Mouse (Mus musculus): Measurements from ENCODE around the gene D630003M21Rik. TPM values are rescaled to one million over a fixed set of nuclear protein-coding genes. Genes with fewer than 3 reads are reported as not detected.

D630003M21Rik gene
- total RNA-seq, 2 experiments from 2014 or later = 4.1 to 4.4 TPM

- no peak for TF ChIP-seq CTCF (conservative IDR thresholded peaks at IDR 0.05)
- no peak for DNase-seq (ENCODE audit: low spot score in 2 of 2)
- Histone ChIP-seq H3K4me3 (peak overlapping the region; percentile 24; the same call in 1 of the 2 replicates), H3K27ac (no peak overlapping the region)
These were observed 49.5 kb downstream of the D630003M21Rik start for GRCm38 (mm10) chr2:158179370-158180111.

DNA sequence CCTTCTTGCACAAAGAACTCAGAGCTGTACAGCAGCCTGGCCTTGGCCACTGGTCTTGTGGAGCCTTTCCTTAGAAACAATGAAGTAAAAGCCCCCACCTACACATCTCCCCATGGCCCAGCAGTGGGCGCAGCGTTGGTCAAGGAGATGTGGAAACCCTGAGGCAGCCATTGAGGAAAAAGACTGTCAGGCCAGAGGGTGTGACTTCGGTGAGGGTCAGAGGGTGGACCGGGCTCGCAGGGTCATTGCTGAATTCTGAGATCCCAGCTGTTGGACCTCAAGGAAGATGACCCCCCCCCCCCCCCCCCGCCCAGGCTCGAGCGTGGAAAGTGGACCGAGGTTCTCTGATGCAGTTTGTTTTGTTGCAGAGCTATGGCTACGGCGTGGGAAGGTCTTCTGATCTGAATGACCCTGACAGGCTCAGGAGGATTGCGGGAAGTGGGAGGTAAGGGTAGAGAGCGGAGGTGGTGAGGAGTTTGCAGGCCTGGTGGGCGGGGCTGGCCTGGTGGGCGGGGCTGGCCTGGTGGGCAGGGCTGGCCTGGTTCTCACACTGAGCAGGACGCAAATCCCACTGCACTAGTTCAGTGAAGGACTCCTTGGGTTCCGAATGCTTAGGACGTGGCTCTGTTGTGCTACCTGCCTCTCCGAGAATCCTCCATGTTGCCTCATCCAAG, 50.2 kb downstream of the D630003M21Rik start:
- no peak for TF ChIP-seq CTCF (conservative IDR thresholded peaks at IDR 0.05)
- Histone ChIP-seq H3K27ac (no peak overlapping the region), H3K4me3 (peak overlapping the region; percentile 24; the same call in 1 of the 2 replicates)
- DNase-seq (ENCODE audit: low spot score in 2 of 2) = no peak

DNA sequence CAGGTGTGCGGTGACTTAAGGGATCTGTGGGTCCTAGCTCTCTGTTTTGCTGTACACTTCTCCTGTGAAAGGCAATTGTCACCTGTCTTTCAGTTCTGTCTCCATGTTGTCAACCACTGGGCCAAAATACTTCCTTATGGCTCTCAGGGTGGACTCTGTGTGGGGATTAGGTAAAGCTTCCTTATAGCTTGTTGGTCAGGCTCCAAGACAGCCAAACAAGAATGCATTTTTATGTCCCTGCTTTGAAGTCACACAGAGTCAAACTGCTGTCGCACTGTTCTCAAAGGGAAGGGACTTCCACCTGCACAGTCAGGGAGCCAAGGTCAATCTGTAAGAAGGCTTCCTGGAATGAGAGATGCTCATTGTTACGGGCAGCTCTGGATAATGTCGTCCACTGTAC, 50.9 kb downstream of the D630003M21Rik start:
- Histone ChIP-seq H3K27ac (no peak overlapping the region), H3K4me3 (no peak overlapping the region)
- TF ChIP-seq CTCF (conservative IDR thresholded peaks at IDR 0.05) = no peak
- no peak for DNase-seq (ENCODE audit: low spot score in 2 of 2)

- Histone ChIP-seq H3K4me3 (no peak overlapping the region), H3K27ac (no peak overlapping the region)
- no peak for DNase-seq (ENCODE audit: low spot score in 2 of 2)
- no peak for TF ChIP-seq CTCF (conservative IDR thresholded peaks at IDR 0.05)
These were observed 51.4 kb downstream of the D630003M21Rik start for GRCm38 (mm10) chr2:158177574-158177973.

DNA sequence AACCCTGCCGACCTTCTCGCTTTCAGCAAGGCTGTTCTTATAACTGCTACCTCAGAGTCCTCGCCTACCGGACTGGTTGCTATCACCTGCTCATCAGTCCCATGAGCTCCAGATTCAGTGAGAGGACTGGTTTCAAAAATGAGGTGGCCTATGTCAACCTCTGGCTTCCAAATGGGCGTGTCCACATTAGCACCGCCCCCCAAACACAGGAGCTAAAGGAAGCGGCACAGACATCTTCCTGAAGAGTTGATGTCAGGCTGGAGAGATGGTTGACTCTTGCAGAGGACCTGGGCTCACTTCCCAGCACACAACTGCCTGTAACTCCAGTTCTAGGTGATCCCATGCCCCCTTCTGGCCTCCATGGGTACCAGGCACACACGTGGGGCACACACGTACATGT, 52.3 kb downstream of the D630003M21Rik start:
- Histone ChIP-seq H3K27ac (no peak overlapping the region), H3K4me3 (no peak overlapping the region)
- no peak for DNase-seq (ENCODE audit: low spot score in 2 of 2)
- no peak for TF ChIP-seq CTCF (conservative IDR thresholded peaks at IDR 0.05)

GRCm38 (mm10) chr2:158175433-158175832, 53.6 kb downstream of the D630003M21Rik start:
- Histone ChIP-seq H3K4me3 (no peak overlapping the region), H3K27ac (no peak overlapping the region; the same call in 1 of the 2 replicates)
- TF ChIP-seq CTCF (conservative IDR thresholded peaks at IDR 0.05) = no peak
- DNase-seq (ENCODE audit: low spot score in 2 of 2) = no peak

DNA sequence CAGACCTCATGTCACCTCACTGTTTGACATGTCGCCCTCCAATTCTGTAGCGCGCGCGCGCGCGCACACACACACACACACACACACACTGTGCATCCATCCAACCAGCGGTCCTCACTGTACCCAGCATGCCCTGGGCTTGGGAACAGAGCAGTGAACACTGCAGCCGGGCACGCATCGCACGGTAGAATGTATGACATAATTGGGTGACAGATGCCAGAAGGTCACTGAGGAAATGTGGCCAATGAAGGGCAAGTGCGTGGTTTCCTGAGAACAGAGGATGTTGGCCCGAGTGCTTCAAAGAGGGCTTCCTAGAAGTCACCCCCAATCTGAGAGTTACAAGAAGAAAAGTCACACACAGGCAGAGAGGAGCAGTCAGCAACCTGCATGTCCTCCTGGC, 54.1 kb downstream of the D630003M21Rik start:
- H3K27ac ChIP-seq = no peak overlapping the region; the same call in 1 of the 2 replicates
- DNase-seq (ENCODE audit: low spot score in 2 of 2) = no peak
- no peak overlapping the region for H3K4me3 ChIP-seq
- no peak for TF ChIP-seq CTCF (conservative IDR thresholded peaks at IDR 0.05)

- DNase-seq (ENCODE audit: low spot score in 2 of 2) = peak in 1 of 2 experiments; percentile 11
- Histone ChIP-seq H3K4me3 (no peak overlapping the region), H3K27ac (0 out of 2 replicates have a peak overlapping the region, but pooled peaks have one; percentile 23)
- TF ChIP-seq CTCF (conservative IDR thresholded peaks at IDR 0.05) = no peak
These were observed 54.6 kb downstream of the D630003M21Rik start for GRCm38 (mm10) chr2:158174438-158174837.

DNA sequence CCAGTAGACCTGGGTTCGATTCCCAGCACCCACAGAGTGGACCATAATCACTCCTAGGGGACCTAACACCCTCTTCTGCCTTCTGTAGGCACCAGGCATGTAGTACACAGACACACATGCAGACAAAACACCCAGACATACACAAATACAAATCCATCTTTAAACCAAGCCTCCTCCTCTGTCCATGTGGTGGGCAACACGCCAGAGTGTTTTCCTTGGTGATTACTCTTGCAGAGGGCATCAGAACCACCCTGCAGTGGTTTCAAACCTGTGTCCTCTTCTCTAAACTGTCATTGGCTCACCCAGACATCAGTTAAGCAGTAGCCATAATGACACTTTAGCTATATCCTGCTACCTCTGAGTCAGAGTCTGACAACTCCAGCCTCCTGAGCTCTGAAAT, 58.6 kb downstream of the D630003M21Rik start:
- Histone ChIP-seq H3K27ac (no peak overlapping the region), H3K4me3 (no peak overlapping the region)
- no peak for TF ChIP-seq CTCF (conservative IDR thresholded peaks at IDR 0.05)
- no peak for DNase-seq (ENCODE audit: low spot score in 2 of 2)

GRCm38 (mm10) chr2:158169771-158170170, 59.3 kb downstream of the D630003M21Rik start:
- no peak for DNase-seq (ENCODE audit: low spot score in 2 of 2)
- Histone ChIP-seq H3K4me3 (no peak overlapping the region), H3K27ac (no peak overlapping the region)
- TF ChIP-seq CTCF (conservative IDR thresholded peaks at IDR 0.05) = no peak

GRCm38 (mm10) chr2:158169351-158169750, 59.7 kb downstream of the D630003M21Rik start:
- TF ChIP-seq CTCF (conservative IDR thresholded peaks at IDR 0.05) = no peak
- H3K4me3 ChIP-seq = no peak overlapping the region
- no peak for DNase-seq (ENCODE audit: low spot score in 2 of 2)
- H3K27ac ChIP-seq = no peak overlapping the region

DNA sequence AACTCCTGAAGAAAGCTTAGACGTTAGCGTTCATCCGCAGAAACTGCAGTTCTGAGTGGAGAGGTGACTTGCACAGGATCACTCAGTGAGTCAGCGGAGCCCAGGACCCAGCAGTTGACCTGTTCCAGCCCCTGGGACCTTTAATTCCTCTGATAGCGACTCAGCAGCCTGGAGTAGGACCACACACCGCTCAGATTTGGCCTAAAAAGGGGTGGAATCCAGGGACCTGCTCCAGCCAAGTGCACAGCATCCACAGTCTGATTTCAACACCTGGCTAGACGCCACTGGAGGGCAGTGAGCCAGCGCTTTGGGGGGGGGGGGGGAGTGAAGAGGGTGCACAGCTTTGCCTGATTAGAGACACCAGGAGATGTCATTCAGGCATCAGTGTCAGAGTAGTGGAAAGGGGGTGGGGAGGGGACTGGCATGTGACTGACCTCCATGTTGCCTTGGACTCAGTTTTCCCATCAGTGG, 60.2 kb downstream of the D630003M21Rik start:
- no peak for DNase-seq (ENCODE audit: low spot score in 2 of 2)
- no peak overlapping the region for H3K27ac ChIP-seq
- H3K4me3 ChIP-seq = no peak overlapping the region
- TF ChIP-seq CTCF (conservative IDR thresholded peaks at IDR 0.05) = no peak

- no peak overlapping the region for H3K4me3 ChIP-seq
- TF ChIP-seq CTCF (conservative IDR thresholded peaks at IDR 0.05) = no peak
- no peak for DNase-seq (ENCODE audit: low spot score in 2 of 2)
- no peak overlapping the region for H3K27ac ChIP-seq
These were observed 61.4 kb downstream of the D630003M21Rik start for GRCm38 (mm10) chr2:158167496-158168205.

Measured in layer of hippocampus, adult 2 months (tissue).